Mouse (Mus musculus) hindbrain, embryonic 14.5 days (tissue): ENCODE results near the gene Fxyd4. TPM values are rescaled to one million over a fixed set of nuclear protein-coding genes. Genes with fewer than 3 reads are reported as not detected.

ENCODE experiments used
- ATAC-seq: fragments of 200-750 bp; cut with Nextera tagmentation; 2 replicates; pipeline ENCODE4 v1.8.0; 2017; ENCODE audit warnings: moderate number of reproducible peaks, mild to moderate bottlenecking, moderate TSS enrichment, moderate library complexity; ENCODE audit not compliant: low FRiP score
- DNase-seq: peaks from one replicate; pipeline ENCODE4 v3.0.0-alpha.2; 2015; ENCODE audit warnings: low spot score
- H3K27ac ChIP-seq: fragments of 300-500 bp; sonication (generic); 2 replicates; pipeline ENCODE4 v1.5.1; 2014; ENCODE audit warnings: mild to moderate bottlenecking, moderate library complexity
- H3K27me3 ChIP-seq: fragments of 300-500 bp; sonication (generic); 2 replicates; pipeline ENCODE4 v1.6.1; 2014; ENCODE audit warnings: mild to moderate bottlenecking, low read length, mixed read lengths; ENCODE audit not compliant: control insufficient read depth, insufficient read depth
- H3K36me3 ChIP-seq: fragments of 300-500 bp; sonication (generic); replicated peaks from 2 replicates; pipeline ENCODE4 v1.6.1; 2014; ENCODE audit not compliant: control insufficient read depth, insufficient read depth
- H3K4me1 ChIP-seq: fragments of 300-500 bp; sonication (generic); replicated peaks from 2 replicates; pipeline ENCODE4 v1.6.1; 2014; ENCODE audit warnings: antibody characterized with exemption, low read length, mixed read lengths; ENCODE audit not compliant: control insufficient read depth, insufficient read depth
- H3K4me2 ChIP-seq: fragments of 300-500 bp; sonication (generic); replicated peaks from 2 replicates; pipeline ENCODE4 v1.6.1; 2014; ENCODE audit warnings: mild to moderate bottlenecking, moderate library complexity
- H3K4me3 ChIP-seq: fragments of 300-500 bp; sonication (generic); replicated peaks from 2 replicates; pipeline ENCODE4 v1.5.1; 2014; ENCODE audit warnings: mild to moderate bottlenecking, low read length
- H3K9ac ChIP-seq: fragments of 300-500 bp; sonication (generic); 2 replicates; pipeline ENCODE4 v1.6.1; 2014
- H3K9me3 ChIP-seq: fragments of 300-500 bp; sonication (generic); 2 replicates; pipeline ENCODE4 v1.6.1; 2016; ENCODE audit warnings: low read length; ENCODE audit not compliant: control insufficient read depth
- WGBS: fragments of 180-500 bp; shearing (Covaris S2); extraction: QIAGEN DNeasy Blood & Tissue Kit; methylation state at CpG from one replicate; pipeline ENCODE4 v1.1.7; 2014; 5-methylcytosine and 5-hydroxymethylcytosine counted together
- polyA plus RNA-seq: library from polyadenylated mRNA; unstranded; fragments of >200 nt; fragmentation: Nextera tagmentation; extraction: Ambion mirVana; gene quantifications from 2 replicates; pipeline ENCODE4 v1.2.1, GENCODE M21; 2014

The Fxyd4 gene
- polyA plus RNA-seq, 1 experiment from 2014 or later: 2.6 TPM

DNA sequence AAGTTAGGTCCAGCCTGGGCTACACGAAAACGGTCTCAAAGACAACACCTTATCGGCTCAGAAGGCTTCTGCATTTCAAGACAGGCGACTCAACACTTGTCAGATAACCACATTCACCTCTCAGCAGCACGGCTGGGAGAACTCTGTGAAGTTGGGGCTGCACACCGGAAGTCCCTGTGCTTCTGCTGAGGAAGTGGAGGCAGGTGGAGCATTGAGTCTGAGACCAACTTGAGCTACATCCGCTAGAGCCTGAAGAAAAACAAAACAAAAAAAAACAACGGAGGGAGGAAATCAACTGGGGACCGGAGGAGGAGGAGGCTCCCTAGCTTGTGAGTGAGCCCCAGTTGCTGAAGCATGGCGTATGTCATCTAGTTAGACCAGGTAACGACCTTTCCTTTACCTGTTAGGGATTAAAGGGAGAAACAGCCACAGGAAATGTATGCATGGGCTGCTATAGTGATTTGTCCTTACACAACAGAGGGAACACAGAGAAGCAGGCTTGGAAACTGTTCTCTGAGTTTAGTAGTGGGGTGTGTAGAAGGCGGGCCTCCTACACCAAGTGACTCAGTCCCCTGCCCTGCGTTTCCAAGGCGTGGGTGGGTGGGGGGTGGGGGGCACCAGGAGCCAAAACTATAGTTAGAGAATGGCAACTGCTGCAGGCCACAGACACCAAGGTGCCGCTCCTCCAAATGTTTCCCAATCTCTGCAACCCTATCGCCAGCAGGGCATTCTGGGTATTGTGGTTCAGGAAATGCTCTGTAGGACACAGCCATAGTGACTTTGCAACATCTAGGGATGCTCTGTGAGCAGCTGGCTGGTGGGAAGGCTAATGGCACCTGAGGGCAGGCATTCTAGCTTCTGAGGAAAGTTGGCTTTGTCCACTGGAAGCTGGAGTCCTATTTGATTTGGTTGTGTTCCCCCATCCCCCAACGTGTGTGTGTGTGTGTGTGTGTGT lies 37.1 kb downstream of the Fxyd4 start, which contains the start of gene Hnrnpf:
Gene Hnrnpf, plus strand, starts transcription at position 199 of the 955 bp plus-strand sequence.
- DNase-seq: no peak
- no peak within 1 kb of the TSS for H3K4me3 ChIP-seq
- no peak within 1 kb of the TSS for H3K4me2 ChIP-seq
- H3K36me3 ChIP-seq: no peaks in the 10 kb centered on the region
- no peak within 1 kb of the TSS for H3K9ac ChIP-seq
- no peak within 1 kb of the TSS for H3K27ac ChIP-seq
- H3K4me1 ChIP-seq: peaks cover 3% of the 10 kb centered on the region; the same call in 1 of the 2 replicates
- WGBS: 83% methylated on average over 17 of the region's 17 CpGs
- ATAC-seq: no peak
- no peaks in the 10 kb centered on the region for H3K9me3 ChIP-seq
- H3K27me3 ChIP-seq: no peaks in the 10 kb centered on the region

DNA sequence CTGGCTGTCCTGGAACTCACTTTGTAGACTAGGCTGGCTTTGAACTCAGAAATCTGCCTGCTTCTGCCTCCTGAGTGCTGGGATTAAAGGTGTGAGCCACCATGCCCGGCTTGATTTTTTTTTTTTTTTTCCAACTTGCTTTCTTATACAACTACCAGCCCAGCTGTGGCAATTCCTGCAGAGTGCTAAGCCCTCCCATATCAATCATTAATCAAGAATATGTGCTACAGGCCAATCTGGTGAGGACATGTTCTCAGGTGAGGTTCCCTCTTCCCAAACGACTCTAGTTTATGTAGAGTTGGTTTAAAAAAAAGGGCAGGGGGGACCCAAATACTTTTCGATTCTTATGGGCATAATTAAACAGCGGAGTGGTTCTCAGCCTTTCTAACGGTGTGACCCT lies 39.7 kb downstream of the Fxyd4 start:
- H3K4me1 ChIP-seq: no peaks in the 10 kb centered on the region
- no peaks in the 10 kb centered on the region for H3K9me3 ChIP-seq
- H3K27ac ChIP-seq: no peak overlapping the region
- H3K36me3 ChIP-seq: no peaks in the 10 kb centered on the region
- H3K4me3 ChIP-seq: no peak overlapping the region
- H3K4me2 ChIP-seq: no peak overlapping the region
- 83% methylated on average over 5 of the region's 5 CpGs for WGBS
- ATAC-seq: no peak
- H3K27me3 ChIP-seq: no peaks in the 10 kb centered on the region
- H3K9ac ChIP-seq: no peak overlapping the region
- no peak for DNase-seq

DNA sequence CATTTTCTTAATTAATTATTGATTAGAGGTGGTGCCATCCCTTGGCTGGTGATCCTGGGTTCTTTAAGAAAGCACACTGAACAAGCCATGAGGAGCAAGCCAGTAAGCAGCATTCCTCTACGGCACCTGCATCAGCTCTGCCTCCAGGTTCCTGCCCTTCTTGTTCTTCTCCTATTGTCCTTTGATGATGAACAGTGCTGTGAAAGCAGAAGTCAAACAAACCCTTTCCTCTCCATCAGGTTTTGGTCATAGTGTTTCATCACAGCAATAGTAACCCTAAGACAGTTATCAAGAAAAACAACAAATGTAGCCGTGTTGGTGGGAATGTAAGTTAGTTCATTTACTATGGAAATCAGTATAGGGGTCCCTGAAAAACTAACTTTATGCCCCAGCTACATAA lies 44.1 kb downstream of the Fxyd4 start:
- Histone ChIP-seq H3K4me1 (no peaks in the 10 kb centered on the region), H3K36me3 (no peaks in the 10 kb centered on the region), H3K9me3 (no peaks in the 10 kb centered on the region), H3K27ac (no peak overlapping the region), H3K27me3 (no peaks in the 10 kb centered on the region), H3K9ac (no peak overlapping the region), H3K4me2 (no peak overlapping the region), H3K4me3 (no peak overlapping the region)
- ATAC-seq (no peak), DNase-seq (no peak)
- 92% methylated on average over 2 of the region's 2 CpGs for WGBS

DNA sequence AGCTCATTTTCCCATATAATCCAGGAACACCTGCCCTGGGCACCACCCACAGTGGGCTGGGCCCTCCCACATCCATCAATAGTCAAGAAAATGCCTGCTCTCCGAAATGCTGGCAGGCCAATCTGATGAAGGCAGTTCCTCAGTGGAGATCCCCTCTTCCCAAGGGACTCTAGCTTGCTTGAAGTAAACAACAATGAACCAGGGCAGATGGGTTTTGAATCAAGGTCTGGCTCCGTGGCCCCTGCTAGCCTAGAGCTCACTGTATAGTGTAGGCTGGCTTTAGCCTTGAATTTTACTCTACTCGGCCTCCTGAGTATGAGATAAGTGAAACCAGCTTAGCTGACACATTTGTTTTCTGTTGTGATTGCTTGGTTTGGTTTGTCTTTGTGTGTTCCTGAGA lies 45.1 kb downstream of the Fxyd4 start:
- ATAC-seq: no peak
- no peak overlapping the region for H3K4me3 ChIP-seq
- H3K9me3 ChIP-seq: no peaks in the 10 kb centered on the region
- H3K27ac ChIP-seq: no peak overlapping the region
- no peak overlapping the region for H3K9ac ChIP-seq
- H3K4me1 ChIP-seq: no peaks in the 10 kb centered on the region
- no peak overlapping the region for H3K4me2 ChIP-seq
- 61% methylated on average over 3 of the region's 3 CpGs for WGBS
- no peaks in the 10 kb centered on the region for H3K27me3 ChIP-seq
- DNase-seq: no peak
- H3K36me3 ChIP-seq: no peaks in the 10 kb centered on the region

DNA sequence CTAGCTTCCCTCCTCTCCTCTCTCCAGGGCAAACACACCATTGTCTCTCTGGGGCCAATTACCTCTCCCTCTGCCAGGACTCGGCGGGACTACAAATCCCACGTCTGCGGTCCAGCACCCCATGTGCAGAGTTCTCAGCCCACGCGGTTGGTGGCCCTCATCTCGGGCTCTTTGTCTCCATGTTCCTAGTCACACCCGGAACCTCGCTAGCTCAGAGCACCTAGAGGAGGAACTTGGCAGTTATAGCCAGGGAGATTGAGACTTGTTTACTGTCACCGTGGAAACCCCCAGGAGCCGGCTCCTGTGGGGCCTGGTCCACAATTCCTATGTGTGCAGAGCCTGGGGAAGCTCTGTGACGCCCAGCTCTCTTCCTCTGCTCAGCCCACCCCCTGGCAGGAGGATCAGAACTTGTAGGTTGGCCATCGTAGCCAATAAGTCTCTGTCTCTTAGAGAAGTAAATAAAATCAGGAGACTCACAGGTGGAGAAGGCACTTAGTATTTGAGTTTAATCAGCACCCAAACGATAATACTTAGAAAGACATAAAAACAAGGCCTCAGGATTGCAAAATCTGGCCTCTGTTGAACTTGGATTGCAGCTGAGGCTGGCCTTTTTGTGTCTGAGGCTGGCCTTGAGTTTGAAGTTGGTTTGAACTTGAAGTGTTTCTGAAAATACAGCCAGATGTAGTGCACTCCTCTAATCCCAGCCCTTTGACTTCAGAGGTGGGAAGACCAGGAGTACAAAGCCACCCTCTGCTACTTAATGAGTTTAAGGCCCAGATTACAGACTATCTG lies 45.9 kb downstream of the Fxyd4 start:
- 63% methylated on average over 14 of the region's 14 CpGs for WGBS
- H3K9me3 ChIP-seq: no peaks in the 10 kb centered on the region
- no peaks in the 10 kb centered on the region for H3K4me1 ChIP-seq
- no peak for ATAC-seq
- H3K27ac ChIP-seq: no peak overlapping the region
- no peak overlapping the region for H3K9ac ChIP-seq
- no peaks in the 10 kb centered on the region for H3K27me3 ChIP-seq
- H3K36me3 ChIP-seq: no peaks in the 10 kb centered on the region
- DNase-seq: no peak
- H3K4me2 ChIP-seq: no peak overlapping the region
- no peak overlapping the region for H3K4me3 ChIP-seq

DNA sequence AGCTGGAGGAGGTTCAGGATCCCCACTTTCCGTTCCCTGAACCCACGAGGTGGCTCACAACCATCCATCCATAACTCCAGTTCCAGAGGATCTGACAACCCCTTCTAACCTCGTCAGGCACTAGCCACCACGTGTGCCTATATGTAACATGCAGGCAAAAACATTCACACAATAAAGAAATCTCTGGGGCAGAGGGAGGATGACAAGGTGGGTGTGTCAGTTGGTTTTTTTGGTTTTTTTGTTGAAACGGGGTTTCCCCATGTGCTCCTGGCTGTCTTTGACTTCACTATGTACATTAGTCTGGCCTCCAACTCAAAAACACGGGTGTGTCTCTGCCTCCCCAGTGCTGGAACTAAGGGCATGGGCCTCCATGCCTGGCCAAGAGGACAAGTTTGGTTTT lies 47.2 kb downstream of the Fxyd4 start:
- H3K36me3 ChIP-seq: no peaks in the 10 kb centered on the region
- no peak overlapping the region for H3K9ac ChIP-seq
- no peak overlapping the region for H3K4me2 ChIP-seq
- ATAC-seq: no peak
- 83% methylated on average over 6 of the region's 6 CpGs for WGBS
- H3K9me3 ChIP-seq: no peaks in the 10 kb centered on the region
- H3K4me3 ChIP-seq: no peak overlapping the region
- no peak overlapping the region for H3K27ac ChIP-seq
- no peaks in the 10 kb centered on the region for H3K27me3 ChIP-seq
- H3K4me1 ChIP-seq: no peaks in the 10 kb centered on the region
- DNase-seq: no peak

DNA sequence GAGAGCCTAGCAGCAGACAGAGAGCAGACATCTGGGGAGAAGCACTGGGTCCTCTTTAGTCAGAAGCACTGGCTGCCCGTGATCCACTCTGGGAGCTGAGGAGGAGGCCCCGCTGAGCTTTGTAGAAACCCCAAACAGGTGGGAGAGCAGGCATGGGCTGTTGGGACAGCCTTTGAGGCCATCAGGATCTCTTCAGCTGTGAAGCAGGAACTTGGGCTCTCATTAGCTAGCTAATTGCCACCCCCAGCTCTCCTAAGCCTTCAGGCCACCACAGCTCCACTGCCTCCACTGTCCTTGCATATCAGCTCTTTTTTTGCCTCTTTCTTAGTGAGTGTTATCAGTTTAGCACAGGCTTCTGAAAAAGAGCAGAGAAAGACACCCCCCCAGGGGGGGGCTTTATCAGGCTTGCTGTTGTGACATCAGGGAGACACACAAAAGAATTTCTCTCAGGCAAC lies 48.8 kb downstream of the Fxyd4 start:
- H3K27ac ChIP-seq: no peak overlapping the region

DNA sequence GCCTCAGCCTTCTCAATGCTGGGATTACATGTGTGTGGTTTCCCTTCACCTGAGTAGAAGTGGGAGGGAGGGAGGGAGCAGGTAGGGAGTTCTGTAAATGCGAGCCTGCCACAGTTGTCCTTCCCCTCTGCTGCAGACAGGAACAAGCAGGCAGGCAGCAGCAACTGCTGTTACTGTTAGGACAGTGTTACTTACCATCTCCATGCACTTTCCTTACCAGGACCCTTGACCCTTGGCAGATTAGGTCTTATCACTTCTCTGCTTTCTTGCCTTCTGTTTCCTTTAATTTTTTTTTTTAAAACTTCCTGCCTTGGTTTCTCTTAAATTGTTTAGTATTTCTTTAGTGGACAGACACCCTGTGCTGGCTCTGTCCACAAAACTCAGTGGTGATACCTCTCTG lies 49.5 kb downstream of the Fxyd4 start:
- no peak overlapping the region for H3K4me2 ChIP-seq
- no peak overlapping the region for H3K27ac ChIP-seq
- ATAC-seq (no peak), DNase-seq (no peak)
- H3K4me3 ChIP-seq: no peak overlapping the region
- WGBS: 62% methylated on average over 1 of the region's 1 CpGs
- H3K4me1 ChIP-seq: no peaks in the 10 kb centered on the region
- no peaks in the 10 kb centered on the region for H3K27me3 ChIP-seq
- H3K9ac ChIP-seq: no peak overlapping the region
- H3K36me3 ChIP-seq: no peaks in the 10 kb centered on the region
- H3K9me3 ChIP-seq: no peaks in the 10 kb centered on the region

More for the DNA sequence above, 48.8 kb downstream of the Fxyd4 start:
- Histone ChIP-seq H3K4me1 (no peaks in the 10 kb centered on the region), H3K9ac (0 out of 2 replicates have a peak overlapping the region, but pooled peaks have one; percentile 16), H3K36me3 (no peaks in the 10 kb centered on the region), H3K9me3 (no peaks in the 10 kb centered on the region), H3K27me3 (no peaks in the 10 kb centered on the region), H3K4me3 (no peak overlapping the region), H3K4me2 (no peak overlapping the region)
- DNase-seq (no peak), ATAC-seq (no peak)
- 64% methylated on average over 2 of the region's 2 CpGs for WGBS

DNA sequence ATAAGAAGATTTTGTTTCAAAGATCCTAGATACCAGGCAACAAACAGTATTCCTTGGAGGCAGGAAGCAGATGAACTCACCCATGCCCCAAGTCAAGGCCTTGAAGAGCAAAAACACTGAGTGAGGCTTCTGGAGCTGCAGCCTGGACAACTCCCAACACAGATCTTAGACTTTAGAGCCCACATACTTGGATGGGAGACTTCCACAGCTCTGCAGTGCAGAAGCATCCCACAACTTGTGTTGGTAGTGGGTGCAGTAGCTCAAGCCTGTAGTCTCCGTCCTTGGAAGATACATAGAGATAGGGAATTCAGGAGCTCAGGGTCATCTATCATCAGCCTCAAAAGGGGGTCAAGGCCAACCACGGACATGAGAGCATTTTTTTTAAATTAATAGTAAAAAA lies 51.5 kb downstream of the Fxyd4 start:
- Histone ChIP-seq H3K9ac (no peak overlapping the region), H3K36me3 (no peaks in the 10 kb centered on the region), H3K4me3 (no peak overlapping the region), H3K4me1 (peaks cover 2% of the 10 kb centered on the region; the same call in 1 of the 2 replicates), H3K27ac (no peak overlapping the region), H3K27me3 (no peaks in the 10 kb centered on the region), H3K4me2 (no peak overlapping the region), H3K9me3 (no peaks in the 10 kb centered on the region)
- DNase-seq: no peak
- no peak for ATAC-seq
- WGBS: 87% methylated on average over 2 of the region's 2 CpGs
